Mouse (Mus musculus) left cerebral cortex, adult 11 months (tissue): ENCODE data around the gene Kcnj15.

ENCODE experiments used
- DNase-seq: peaks from one replicate; pipeline ENCODE4 v3.0.0; 2022; ENCODE audit warnings: low spot score

Gene Kcnj15

GRCm38 (mm10) chr16:95245499-95245898, 11.9 kb upstream of the Kcnj15 start:
- no peak for DNase-seq

- DNase-seq = no peak
Measured at GRCm38 (mm10) chr16:95248646-95249045, 8.7 kb upstream of the Kcnj15 start.

- no peak for DNase-seq
Measured at GRCm38 (mm10) chr16:95256648-95257047, 710 bp upstream of the Kcnj15 start.

- no peak for DNase-seq
Measured at GRCm38 (mm10) chr16:95258100-95258499, 742 bp downstream of the Kcnj15 start.

- DNase-seq = no peak
Measured at GRCm38 (mm10) chr16:95259505-95259904, 2.1 kb downstream of the Kcnj15 start.

GRCm38 (mm10) chr16:95260693-95261092, 3.3 kb downstream of the Kcnj15 start:
- no peak for DNase-seq

GRCm38 (mm10) chr16:95261807-95262206, 4.4 kb downstream of the Kcnj15 start:
- no peak for DNase-seq

GRCm38 (mm10) chr16:95262706-95263363, 5.5 kb downstream of the Kcnj15 start:
- DNase-seq = no peak

- DNase-seq = no peak
Measured at GRCm38 (mm10) chr16:95264324-95264723, 7.0 kb downstream of the Kcnj15 start.

- no peak for DNase-seq
Measured at GRCm38 (mm10) chr16:95267481-95268183, 10.3 kb downstream of the Kcnj15 start.

- DNase-seq = no peak
Measured at GRCm38 (mm10) chr16:95269610-95270009, 12.3 kb downstream of the Kcnj15 start.

GRCm38 (mm10) chr16:95273101-95273500, 15.7 kb downstream of the Kcnj15 start:
- DNase-seq = no peak

GRCm38 (mm10) chr16:95275713-95276502, 18.6 kb downstream of the Kcnj15 start:
- no peak for DNase-seq

- DNase-seq = no peak
Measured at GRCm38 (mm10) chr16:95279015-95279414, 21.7 kb downstream of the Kcnj15 start.

GRCm38 (mm10) chr16:95280338-95280737, 23.0 kb downstream of the Kcnj15 start:
- DNase-seq = no peak

- DNase-seq = no peak
Measured at GRCm38 (mm10) chr16:95283369-95283768, 26.0 kb downstream of the Kcnj15 start.

GRCm38 (mm10) chr16:95284085-95284727, 26.8 kb downstream of the Kcnj15 start:
- DNase-seq = no peak

GRCm38 (mm10) chr16:95285043-95285442, 27.7 kb downstream of the Kcnj15 start:
- no peak for DNase-seq

- DNase-seq = no peak
Measured at GRCm38 (mm10) chr16:95285767-95286166, 28.4 kb downstream of the Kcnj15 start.

- DNase-seq = no peak
Measured at GRCm38 (mm10) chr16:95287656-95288055, 30.3 kb downstream of the Kcnj15 start.

GRCm38 (mm10) chr16:95289375-95289774, 32.0 kb downstream of the Kcnj15 start:
- DNase-seq = no peak

- no peak for DNase-seq
Measured at GRCm38 (mm10) chr16:95291450-95292101, 34.2 kb downstream of the Kcnj15 start.
